Mouse (Mus musculus) left cerebral cortex, adult 18-20 months (tissue): ENCODE measurements around the gene 1700020N15Rik. TPM values are rescaled to one million over a fixed set of nuclear protein-coding genes. Genes with fewer than 3 reads are reported as not detected.
"Not testable (repeated sequence)": the region's sequence is repeated elsewhere in the genome, so short reads cannot be mapped to it uniquely, and the experiment has no call there.

Source experiments
- DNase-seq, 2 experiments: peaks; one replicate each; pipeline ENCODE4 v3.0.0; 2021 to 2022; ENCODE audit warnings: low spot score in 2 of 2, mixed read lengths in 1 of 2
- long read RNA-seq, 2 experiments: library from polyadenylated mRNA; stranded (forward); transcript quantifications; one replicate each; pipeline ENCODE4 v2.0.0; 2021
- total RNA-seq, 2 experiments: library from RNA; stranded (reverse); gene quantifications; 2 replicates each; pipeline ENCODE4 v1.2.3; 2021

Gene 1700020N15Rik
- not detected for total RNA-seq
- long read RNA-seq, experiment 1 = 0 reads
- long read RNA-seq, experiment 2 = 0 reads

DNA sequence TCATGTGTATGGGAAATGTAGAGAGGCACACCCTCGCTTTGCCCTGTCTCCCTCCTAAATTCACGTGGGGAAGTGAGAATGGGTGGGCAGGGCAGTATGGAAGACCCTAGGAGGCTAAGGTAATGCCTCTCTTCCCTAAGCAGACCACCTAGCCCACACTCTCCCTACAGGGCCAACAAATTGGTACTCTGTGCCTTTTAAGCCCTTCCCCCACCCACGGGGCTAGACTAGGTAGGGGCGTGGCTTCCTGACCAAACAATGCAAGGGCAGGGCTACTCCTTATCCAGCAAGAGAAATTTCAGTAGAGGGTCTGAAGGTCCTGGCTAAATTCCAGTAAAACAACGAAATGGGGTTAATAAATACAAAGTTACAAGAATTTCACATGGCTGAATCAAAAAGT is at the start of gene 1700020N15Rik:
Gene 1700020N15Rik (plus strand): TSS at position 301 of the 400 bp plus-strand sequence.
- DNase-seq = not testable (repeated sequence)

DNA sequence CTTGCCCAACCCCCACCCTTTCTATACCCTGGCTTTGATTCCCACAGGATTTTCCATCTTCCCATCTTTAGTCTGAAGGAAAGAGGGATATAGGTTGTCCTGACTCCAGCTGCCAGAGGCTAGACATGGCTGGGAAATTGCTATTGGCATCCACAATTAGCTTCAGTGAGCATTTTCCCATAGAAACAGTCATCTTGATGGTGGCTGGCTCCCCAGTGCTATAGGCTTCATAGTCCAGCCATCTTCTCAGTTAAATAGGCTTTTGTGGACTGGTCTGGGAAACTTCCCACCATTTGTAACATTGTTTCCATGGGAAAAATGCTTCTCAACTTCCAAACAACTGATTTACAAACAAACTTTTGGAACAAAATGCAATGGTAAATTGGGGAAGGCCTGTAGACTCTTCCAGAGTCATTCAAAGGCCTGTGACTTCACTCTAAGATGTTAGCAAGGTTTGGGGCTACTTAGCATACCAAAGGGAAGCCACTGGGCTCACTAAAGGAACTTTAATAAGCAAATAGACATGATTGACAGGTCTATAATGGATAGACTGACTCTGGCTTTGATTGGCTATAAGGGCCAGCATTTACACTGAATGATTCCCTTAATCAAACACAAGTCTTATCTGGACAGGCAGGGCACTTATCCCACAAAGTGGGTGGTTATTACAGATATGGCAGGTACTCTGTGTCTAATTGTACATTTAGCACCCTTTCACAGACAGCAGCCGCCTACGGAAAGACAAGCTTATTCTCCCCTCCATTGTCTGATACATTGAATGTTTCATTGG is 31.9 kb downstream of the 1700020N15Rik start:
- no peak for DNase-seq
